Mouse (Mus musculus) lung, postnatal 0 days (tissue): ENCODE data around the gene Cdc42bpa.

Experiments
- CTCF ChIP-seq: IDR thresholded peaks from 2 replicates; pipeline ENCODE4 v1.5.1; 2016; ENCODE audit warnings: antibody characterized with exemption, mild to moderate bottlenecking
- EP300 ChIP-seq: IDR thresholded peaks from 2 replicates; pipeline ENCODE4 v1.6.1; 2016; ENCODE audit warnings: antibody characterized with exemption, mild to moderate bottlenecking, control low read depth

- TF ChIP-seq CTCF (no peak), EP300 (no peak)
Observed at GRCm38 (mm10) chr1:179940787-179941352, 19.4 kb upstream of the Cdc42bpa start.
